Mouse (Mus musculus) effector memory CD4-positive, alpha-beta T cell, adult 5 months (primary cell): ENCODE measurements around the gene Utp14a. TPM values are rescaled to one million over a fixed set of nuclear protein-coding genes. Genes with fewer than 3 reads are reported as not detected.

Experiments
- polyA plus RNA-seq: library from polyadenylated mRNA; unstranded; fragments of 100-300 nt; shearing (Covaris generic); gene quantifications from one replicate; pipeline ENCODE4 v1.2.1, GENCODE M21; 2017

Utp14a gene
- 20.0 TPM for polyA plus RNA-seq

DNA sequence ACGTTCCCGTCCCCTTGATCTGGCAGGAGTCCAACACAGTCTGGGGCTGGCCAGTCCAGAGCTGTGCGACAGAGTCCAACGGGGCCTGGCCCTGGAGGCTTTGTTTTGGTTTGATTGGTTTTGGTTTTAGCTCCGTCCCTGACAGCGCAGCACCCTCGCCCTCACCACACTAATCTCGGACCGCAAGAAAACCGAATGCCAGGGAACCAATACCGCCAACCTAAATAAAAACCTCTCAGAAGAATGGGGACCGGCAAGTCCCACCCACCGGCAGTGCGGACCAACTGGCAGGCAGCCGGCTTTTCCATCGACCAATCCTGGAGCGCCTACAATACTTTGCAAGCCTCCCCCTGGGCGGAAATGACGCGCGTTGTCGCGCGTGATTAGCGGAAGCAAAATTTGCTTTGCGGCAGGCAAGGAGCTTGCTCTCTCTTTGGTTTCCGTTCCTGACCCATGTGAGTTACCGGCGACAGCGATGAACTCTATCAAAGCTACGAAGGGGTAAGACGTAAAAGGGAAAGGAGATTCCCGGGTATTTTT lies at the start of gene Utp14a:
TSS of gene Utp14a (plus strand) at position 395 of the 540 bp plus-strand sequence.

DNA sequence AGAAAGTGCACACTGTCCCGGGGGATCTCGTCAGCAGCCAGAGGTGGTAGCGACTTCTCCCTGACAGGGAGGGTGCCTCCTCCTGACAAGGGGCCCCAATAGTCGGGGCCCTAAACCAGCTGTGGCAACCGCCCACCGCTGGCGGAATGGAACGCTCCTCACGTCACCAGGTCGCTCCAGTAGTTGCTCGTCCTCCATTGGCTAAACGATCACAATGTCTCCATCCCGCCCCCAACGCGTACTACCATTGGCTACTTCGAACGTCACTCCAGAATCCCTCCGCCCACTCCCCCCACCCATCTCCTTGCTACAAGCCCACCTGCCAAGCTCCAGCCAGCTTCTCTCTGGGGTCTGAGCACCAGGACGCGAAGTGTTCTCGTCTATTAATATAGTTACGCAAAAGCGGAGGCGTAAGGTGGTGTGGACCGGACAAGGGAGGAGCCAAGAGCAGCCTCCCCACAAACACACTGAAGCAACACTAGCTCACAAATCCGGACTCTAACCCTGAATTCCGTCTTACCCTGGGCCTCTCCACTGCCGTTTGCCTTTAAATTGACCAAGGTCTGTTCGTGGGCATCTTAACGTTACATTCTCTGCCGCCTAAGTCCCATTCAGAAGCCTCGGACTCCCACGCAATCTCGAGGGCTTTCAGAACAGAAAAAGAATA lies 48.0 kb upstream of the Utp14a start, which contains the start of gene Zdhhc9:
TSS of gene Zdhhc9 (minus strand) at position 360 of the 667 bp plus-strand sequence.

Other genes with a start within 250 kb of the Utp14a start
- gene Apln, start 222.0 kb upstream of the Utp14a start, polyA plus RNA-seq: 0.24 TPM
- gene Xpnpep2, start 148.1 kb upstream of the Utp14a start, polyA plus RNA-seq: not detected
- 161 TPM for gene Sash3, start 110.4 kb upstream of the Utp14a start, polyA plus RNA-seq
- 27.1 TPM for gene Zdhhc9, start 48.0 kb upstream of the Utp14a start, polyA plus RNA-seq
- gene Bcorl1, start 84.5 kb downstream of the Utp14a start, polyA plus RNA-seq: 2.4 TPM
- gene Elf4, start 206.3 kb downstream of the Utp14a start, polyA plus RNA-seq: 66.7 TPM